Mouse (Mus musculus) gastrocnemius, postnatal 14 days (tissue): ENCODE measurements around the gene Prpf40b. TPM values are rescaled to one million over a fixed set of nuclear protein-coding genes. Genes with fewer than 3 reads are reported as not detected.

ENCODE experiments used
- DNase-seq: peaks from one replicate; pipeline ENCODE4 v3.0.0; 2021; ENCODE audit warnings: mixed read lengths
- intact Hi-C: fragments of 180-260 bp; cut with DNase I; formaldehyde crosslinking; loops from one replicate; pipeline ENCODE4 v1.15.1; 2025; ENCODE audit warnings: low total_unique reads
- total RNA-seq, 2 experiments: library from RNA; stranded (reverse); gene quantifications; 2 replicates each; pipeline ENCODE4 v1.2.3; 2021

Gene Prpf40b
- total RNA-seq, 2 experiments from 2014 or later: 18.4 to 20.8 TPM

GRCm38 (mm10) chr15:99326959-99327358, 32.1 kb downstream of the Prpf40b start:
- intact Hi-C loops: loop anchor here (10.0 kb wide), 1 partner anchor 138 kb away; no protein-coding TSS in a partner anchor
- no peak for DNase-seq

- intact Hi-C loops: loop anchor here (10.0 kb wide), 1 partner anchor 137 kb away; no protein-coding TSS in a partner anchor
- no peak for DNase-seq
Observed at GRCm38 (mm10) chr15:99328011-99328410, 33.1 kb downstream of the Prpf40b start.

- intact Hi-C loops: no loop called here
- DNase-seq: no peak
Observed at GRCm38 (mm10) chr15:99330324-99330723, 35.4 kb downstream of the Prpf40b start.

GRCm38 (mm10) chr15:99331341-99331740, 36.5 kb downstream of the Prpf40b start:
- no peak for DNase-seq
- intact Hi-C loops: no loop called here

- intact Hi-C loops: no loop called here
- DNase-seq: no peak
Observed at GRCm38 (mm10) chr15:99332111-99332510, 37.2 kb downstream of the Prpf40b start.

- peak; percentile 87 for DNase-seq
- intact Hi-C loops: no loop called here
Observed at GRCm38 (mm10) chr15:99332921-99333675, 38.2 kb downstream of the Prpf40b start.

GRCm38 (mm10) chr15:99333676-99334065, 38.8 kb downstream of the Prpf40b start:
- no peak for DNase-seq
- intact Hi-C loops: no loop called here

GRCm38 (mm10) chr15:99334500-99334899, 39.6 kb downstream of the Prpf40b start:
- intact Hi-C loops: no loop called here
- DNase-seq: no peak

GRCm38 (mm10) chr15:99335801-99336320, 41.0 kb downstream of the Prpf40b start:
- intact Hi-C loops: no loop called here
- DNase-seq: no peak

GRCm38 (mm10) chr15:99338916-99339315, 44.0 kb downstream of the Prpf40b start:
- no peak for DNase-seq
- intact Hi-C loops: no loop called here

GRCm38 (mm10) chr15:99339669-99340068, 44.8 kb downstream of the Prpf40b start:
- intact Hi-C loops: no loop called here

GRCm38 (mm10) chr15:99341102-99341501, 46.2 kb downstream of the Prpf40b start:
- DNase-seq: no peak
- intact Hi-C loops: no loop called here

More at GRCm38 (mm10) chr15:99339669-99340068, 44.8 kb downstream of the Prpf40b start:
- DNase-seq: no peak

- no peak for DNase-seq
- intact Hi-C loops: no loop called here
Observed at GRCm38 (mm10) chr15:99342194-99342981, 47.5 kb downstream of the Prpf40b start.

GRCm38 (mm10) chr15:99343414-99344147, 48.7 kb downstream of the Prpf40b start:
- intact Hi-C loops: no loop called here
- DNase-seq: peak; percentile 72

GRCm38 (mm10) chr15:99344148-99344870, 49.4 kb downstream of the Prpf40b start:
- no peak for DNase-seq
- intact Hi-C loops: no loop called here

GRCm38 (mm10) chr15:99344961-99345360, 50.1 kb downstream of the Prpf40b start:
- peak; percentile 29 for DNase-seq
- intact Hi-C loops: no loop called here

- intact Hi-C loops: no loop called here
- DNase-seq: no peak
Observed at GRCm38 (mm10) chr15:99351610-99352009, 56.7 kb downstream of the Prpf40b start.

- no peak for DNase-seq
- intact Hi-C loops: no loop called here
Observed at GRCm38 (mm10) chr15:99352306-99352705, 57.4 kb downstream of the Prpf40b start.

- intact Hi-C loops: no loop called here
- DNase-seq: no peak
Observed at GRCm38 (mm10) chr15:99355660-99356059, 60.8 kb downstream of the Prpf40b start.
